Mouse (Mus musculus) gonadal fat pad, adult 2 months (tissue): ENCODE results near the gene Cyb5d1. TPM values are rescaled to one million over a fixed set of nuclear protein-coding genes. Genes with fewer than 3 reads are reported as not detected.

ENCODE experiments used
- DNase-seq: peaks from one replicate; pipeline ENCODE4 v3.0.0-alpha.2; 2012; ENCODE audit warnings: low read depth
- polyA plus RNA-seq: library from polyadenylated mRNA; depleted of rRNA; stranded (reverse); fragments of >200 nt; gene quantifications from 2 replicates; pipeline ENCODE4 v1.2.3, GENCODE M21; 2012

Cyb5d1 gene
- polyA plus RNA-seq, 1 experiment = 31.8 TPM

DNA sequence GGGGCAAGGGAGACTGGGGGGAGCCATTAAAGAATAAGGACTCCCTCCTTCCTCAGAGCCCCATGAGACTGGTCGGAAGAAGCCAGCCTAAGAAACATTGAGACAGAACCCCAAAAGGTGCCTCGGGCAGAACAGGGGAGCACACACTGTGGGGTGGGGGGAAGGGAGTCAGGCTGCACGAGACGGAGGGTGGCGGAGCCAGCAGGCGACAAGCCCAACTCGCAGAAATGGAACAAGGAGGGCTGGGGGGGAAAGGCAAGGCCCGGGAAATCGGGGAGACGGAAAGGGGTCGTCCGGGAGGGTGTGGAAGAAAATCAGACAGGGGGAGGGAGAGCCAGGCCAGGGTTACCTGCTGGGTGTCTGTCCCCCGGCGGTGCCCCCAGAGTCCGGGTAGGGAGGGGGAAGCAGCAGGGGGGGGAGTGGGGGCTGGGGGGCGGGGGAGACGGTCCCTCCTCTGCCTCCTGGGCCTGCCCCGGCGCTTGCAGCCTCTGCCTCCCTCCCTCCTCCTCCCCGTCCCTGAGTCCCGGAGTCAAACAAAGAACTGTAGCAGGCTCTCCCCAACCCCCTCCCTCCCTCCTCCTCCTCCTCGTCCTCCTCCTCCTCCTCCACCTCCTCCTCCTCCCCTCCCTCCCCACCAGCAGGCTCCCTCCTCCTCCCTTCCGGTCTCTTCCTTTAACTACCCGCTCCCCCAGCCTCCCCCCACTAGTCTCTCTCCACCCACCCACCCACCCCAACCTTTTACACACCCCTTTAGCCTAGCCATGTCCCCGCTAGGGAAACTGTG is 20.4 kb upstream of the Cyb5d1 start:
- no peak for DNase-seq

DNA sequence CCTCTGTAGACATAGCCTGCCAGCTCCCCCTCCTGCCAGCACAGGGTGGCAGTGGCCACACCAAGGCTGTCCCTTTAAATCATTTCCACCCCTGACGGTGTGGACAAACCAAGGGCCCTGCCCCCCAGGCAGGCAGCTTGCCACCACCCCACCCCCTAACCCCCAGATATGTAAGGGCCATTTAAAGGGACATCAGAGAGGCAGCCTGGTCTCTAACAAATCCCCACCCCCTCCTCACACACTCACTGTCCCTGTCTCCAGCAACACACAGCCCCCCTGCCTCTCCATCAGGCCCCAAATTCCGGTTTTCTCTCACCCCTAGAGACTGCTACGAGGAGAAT is 19.9 kb upstream of the Cyb5d1 start:
- DNase-seq = no peak

DNA sequence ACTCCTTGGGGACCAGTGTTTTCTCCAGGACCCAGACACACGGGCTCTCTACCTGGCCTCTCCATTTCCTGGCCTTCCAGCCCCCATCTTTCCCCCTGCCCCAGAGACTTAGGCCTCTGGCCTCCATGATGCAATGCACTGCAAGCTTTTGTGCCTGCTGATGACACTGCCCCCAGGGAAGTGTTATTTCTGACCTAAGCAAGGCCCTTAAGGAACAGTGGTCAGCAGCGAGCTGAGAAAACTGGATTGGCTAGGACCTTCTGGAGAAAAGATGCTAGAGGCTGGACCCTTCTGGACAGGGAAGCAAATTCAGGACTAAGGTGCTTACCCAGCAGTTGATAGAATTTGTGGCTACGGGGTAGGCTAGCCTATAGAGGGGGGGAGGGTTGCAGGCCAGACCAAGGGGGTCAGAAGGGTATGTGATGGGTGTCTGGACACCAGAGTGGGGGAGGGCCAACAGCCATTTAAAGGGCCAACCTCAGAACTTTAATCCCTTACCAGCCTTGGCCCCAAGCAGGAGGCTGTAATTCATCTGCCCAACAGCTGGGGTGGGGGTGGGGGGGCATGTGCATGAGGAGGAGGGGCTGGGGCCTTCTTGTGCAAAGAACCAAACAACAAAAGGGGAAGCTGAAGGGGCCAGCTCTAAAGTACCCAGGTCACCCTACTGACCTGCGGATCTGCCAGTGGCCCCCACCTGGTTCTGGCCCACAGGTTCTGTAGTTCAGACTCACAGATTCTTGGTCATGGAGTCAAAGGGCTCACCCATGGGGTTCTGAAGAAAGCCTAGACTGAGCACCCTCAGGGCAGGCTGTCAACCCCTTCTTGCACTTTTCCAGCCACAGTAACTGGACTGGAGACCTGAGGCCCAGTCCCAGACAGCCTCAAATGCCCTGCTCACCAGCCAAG is 19.2 kb upstream of the Cyb5d1 start:
- no peak for DNase-seq

DNA sequence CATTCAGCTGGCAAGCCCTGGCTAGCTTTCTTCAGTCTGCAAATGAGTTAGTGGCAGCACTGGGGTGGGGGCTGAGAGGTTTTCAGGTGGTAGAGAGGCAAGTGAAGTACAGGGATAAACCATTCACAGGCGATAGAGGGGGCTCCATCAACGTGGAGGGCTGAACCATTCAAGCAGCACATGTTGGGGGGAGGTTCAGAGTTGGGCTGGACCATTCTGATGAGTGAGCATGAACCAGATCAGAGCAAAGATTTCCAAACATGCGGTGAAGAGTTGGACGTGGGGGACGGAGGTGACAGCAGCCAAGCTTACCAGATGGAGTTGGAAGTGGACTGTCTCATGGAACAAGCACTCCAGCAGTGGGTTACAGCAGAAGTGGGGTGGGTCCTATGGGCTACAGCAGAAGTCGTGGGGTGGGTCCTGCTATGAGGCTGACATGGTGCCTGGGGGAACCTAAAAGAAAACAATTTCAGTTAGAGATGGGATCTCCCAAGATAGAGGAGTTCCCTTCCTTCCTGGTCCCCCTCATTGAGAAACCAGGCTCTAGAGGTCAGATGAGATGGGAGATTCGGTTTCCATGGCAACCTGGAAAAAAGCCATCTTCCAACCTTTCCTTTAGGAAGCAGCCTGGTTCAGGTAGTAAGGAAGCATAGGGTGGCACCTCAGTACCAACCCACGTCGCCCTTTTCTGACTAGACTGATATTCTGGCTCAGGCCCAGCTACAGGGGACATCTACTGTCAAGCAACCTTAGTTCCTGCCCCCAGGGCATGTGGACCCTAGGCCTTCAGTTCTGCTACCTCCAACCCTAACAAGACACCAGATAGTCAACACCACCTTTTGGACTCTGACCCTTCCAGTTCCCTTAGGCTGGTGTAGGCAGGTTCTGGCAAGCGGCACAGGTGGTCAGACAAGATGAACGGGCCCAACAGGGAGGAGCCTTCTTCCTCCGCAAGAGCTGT is 18.1 kb upstream of the Cyb5d1 start, which contains the start of gene Kdm6b:
Gene Kdm6b (minus strand): TSS at position 455 of the 961 bp plus-strand sequence.
- DNase-seq = no peak

DNA sequence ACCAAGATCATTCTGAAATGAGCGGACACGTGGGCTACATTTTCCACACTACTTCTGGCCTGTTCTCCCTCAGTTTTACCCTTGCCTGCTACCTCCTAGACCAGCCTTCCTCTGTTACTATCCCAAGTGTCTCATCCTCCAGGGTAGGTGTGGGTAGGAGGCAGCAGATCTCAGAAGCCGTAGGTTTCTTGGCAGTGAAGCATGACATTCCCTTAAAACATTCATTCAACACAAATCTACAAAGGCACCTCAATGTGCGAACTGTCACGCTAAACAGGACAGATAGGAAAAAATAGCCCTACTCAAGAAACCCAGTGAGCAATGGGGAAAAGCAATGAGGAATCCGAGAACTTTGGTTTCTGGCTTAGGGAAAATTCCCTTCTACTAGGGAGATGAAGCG is 17.1 kb upstream of the Cyb5d1 start:
- no peak for DNase-seq

DNA sequence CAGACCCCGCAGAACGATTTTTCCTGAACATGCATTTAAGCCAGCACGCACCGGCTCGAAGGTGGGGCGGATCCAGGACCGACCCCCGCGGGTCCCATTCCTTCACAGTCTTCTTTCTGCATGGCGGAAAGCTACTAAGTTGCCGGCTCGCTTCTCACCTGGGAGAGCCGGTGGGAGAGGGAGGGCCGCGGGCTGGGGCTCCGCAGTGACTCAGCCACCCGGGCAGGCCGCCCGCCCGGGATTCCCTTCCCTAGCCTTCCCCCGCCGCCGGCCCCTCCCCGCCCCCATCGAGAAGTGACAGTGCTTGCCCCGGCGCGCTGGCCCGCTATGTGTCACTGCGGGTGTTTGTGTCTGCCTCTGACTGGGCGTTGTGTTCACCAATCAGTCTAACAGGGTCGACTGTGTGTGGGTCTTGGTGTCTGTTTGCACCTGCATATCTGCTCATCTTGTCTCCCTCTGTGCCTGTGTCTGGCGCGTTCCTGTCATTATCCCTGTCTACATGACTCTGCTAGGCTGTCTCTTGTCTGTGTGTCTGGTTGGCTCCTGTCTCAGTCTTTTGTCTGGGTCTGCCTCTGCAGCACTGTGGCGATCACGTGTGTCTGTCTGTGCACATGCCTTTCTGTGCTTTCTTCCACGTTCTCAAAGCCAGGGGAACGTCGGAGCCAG is 16.2 kb upstream of the Cyb5d1 start:
- DNase-seq = no peak

DNA sequence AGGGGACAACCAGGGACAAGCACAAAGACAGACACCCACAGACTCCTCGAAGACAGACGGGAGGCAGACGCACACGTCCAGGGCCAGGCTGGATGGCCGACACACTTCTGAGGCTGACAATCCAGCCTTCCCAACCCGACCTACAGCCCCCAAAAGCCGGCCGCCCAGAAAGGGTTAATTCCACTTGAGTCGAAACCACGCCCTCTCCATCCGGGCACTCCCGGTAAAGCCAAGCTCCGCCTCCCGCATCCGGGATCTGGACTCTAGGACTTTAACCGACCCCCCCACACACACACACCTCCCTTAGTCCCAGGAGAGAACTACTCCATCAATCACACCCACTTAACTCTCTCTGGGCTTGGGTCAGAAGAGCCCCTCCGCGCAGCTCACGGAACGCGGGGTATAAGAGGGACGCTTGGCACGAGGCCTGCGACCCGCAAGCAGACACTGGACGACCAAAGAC is 15.7 kb upstream of the Cyb5d1 start:
- no peak for DNase-seq

DNA sequence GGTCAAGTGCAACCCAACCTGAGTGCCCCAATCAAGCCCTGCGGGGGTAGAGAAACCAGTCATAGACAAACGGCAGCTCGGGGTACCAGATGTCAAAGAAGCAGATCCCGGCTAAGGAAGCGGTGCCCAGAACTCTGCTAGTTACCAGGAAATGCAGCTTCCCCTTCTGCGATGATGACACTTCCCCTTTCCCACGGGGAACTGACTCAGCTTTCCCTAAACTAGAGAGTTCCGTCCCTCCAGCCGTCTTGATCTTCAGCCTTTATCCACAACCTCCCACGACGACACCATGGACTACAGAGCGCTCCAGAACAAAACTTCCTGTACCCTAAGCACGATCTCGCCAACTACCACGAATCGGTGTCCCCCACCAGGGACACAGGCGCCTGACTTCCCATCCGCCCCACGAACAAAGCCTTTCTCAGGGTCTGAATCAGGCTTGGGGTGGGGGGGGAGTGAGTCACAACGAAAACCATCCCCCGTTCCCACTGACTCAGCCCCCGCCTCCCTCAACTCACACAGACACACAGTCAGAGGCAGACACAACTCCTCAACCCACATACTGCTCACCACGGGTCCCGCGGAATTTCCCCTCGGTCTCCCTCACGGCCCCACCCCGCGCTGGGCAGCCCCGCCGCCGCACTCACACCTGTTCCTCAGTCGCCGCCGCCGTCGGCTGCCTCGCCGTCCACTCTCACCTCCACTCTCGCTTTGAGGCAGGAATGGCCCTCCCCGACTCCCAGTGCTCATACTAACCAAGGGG is 15.1 kb upstream of the Cyb5d1 start:
- DNase-seq = no peak

DNA sequence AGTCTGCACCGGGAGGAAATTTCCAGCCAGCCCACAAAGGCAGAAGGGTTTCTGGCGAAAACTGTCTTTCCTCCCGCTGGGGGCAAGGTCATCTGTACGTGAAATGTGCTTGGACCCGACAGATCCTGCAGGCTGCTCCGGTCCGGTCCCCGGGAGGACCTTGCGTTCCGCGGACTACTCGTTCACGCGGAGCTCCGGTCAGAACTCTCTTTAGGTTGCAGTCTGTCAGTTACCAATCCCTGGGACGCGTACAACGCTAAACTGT is 14.5 kb upstream of the Cyb5d1 start:
- DNase-seq = no peak

DNA sequence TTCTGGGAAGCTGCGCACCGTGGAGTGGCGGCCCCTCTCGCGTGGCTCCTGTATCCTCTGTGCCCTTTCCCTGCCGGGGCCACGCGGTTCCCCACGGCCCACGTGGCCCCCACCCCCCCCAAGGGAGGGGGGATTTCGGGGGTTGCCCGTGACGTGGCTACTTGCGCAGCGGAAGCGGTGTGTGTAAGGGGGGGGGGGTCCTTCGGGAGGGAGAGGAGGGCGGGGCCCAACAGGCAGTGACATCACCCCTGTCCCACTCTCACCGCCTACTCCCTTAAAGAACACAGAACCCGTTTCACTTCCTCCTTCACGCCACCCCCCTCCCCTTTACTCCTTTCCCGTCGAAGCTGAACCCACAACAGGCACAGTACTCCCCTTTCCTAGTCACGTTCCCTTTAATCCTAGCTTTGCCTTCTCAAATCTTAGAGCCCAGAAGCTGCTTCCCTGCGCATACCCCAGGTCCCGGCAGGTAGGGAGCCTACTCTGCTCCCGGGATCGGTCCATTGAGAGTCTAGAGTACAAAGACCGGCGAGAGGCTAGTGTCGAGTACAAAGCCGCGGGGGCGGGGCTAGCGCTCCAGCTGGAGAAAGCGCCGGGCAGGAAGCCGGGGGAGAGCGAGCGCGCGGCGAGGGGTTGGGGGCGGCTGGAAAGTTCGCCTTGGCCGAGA is 14.1 kb upstream of the Cyb5d1 start:
- DNase-seq = no peak

DNA sequence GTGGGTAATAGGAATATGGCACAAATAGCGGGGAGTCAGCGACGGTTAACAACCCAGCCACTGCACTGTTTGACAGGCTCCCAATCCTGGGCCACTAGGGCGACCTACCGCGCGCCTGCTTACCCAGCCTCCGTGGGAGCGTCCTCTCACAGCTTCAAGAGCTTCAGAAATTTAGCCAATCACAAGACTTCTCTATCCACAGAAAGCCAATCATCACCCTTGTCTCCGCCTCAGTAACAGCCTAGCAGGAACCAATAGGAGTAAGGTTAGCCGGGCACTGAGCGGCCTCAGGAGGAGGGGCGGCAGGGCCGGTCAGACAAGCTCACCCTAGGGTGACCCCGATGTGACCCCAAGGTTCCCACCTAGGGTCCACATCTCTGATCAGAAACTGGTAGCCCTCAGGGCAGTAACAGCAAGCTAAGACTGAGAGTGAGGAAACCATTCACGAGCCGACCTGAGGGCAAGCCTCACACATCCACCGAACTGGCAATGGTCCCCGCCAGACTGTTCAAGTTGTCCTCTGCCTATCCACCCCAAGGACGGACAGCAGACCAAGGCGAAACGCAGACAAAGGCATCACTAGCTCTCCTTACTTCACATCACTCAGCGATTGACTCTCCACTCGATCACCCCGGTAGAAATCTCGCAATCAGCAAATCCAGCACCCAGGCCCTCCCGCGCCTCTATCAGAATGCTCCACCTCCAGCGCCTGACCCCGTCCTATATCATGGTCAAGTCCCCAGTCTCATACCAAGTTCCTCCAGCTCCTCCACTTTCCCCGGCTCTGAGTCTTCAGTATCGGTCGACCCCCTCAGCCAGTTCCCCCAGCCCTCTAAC is 13.3 kb upstream of the Cyb5d1 start:
- DNase-seq = no peak

DNA sequence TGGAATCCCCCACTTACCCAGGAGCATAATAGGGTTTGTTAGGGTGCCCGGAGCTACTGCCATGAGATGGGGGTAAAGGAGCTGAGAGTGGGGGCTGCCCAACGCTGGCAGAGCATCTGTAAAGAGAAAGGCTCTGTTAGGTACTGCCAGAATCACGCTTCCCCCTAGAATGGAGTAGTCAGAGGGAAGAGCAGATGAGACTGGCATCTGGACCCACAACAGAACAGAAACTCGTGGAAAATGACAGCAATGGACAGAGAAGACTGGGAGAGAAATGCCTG is 12.2 kb upstream of the Cyb5d1 start:
- DNase-seq = no peak

DNA sequence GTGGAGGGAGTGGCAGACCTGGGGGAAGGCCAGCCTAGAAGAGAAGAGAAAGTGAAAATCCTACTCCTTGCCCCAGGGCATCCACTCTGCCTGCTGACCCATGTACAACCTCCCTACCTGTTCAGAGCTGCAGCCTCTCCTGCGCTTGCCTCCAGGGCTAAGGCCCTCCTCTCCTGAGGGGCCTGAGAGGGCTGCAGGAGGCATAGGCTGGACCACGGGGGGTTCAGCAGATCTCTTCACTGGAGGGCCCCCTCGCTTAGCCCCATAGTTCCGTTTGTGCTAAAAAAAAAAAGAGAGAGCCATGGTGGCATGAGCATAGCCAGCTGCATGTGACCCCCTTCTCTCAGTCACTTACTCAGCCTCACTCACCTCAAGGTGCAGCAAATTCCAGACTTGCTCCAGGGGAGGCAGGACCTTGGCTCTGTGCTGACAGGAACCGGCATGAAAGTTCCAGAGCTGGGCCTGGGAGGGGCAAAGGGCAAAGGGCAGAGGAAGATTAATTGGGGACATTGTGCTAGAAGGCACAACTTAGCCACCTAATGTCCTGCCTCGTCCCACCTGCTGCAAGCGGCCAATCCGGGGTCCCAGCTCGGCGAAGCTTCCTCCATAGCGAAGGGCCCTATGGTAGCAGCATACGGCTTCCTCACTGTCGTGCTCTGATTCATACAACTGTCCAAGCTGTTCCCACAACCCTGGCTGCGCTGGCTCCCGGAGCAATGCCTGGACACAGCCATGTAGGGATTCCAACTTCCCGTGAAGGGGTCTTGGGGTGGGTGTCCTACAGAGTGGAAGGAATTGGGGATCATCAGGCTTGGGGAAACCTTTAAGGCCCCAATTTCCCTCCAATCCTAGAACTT is 11.7 kb upstream of the Cyb5d1 start:
- DNase-seq = no peak

DNA sequence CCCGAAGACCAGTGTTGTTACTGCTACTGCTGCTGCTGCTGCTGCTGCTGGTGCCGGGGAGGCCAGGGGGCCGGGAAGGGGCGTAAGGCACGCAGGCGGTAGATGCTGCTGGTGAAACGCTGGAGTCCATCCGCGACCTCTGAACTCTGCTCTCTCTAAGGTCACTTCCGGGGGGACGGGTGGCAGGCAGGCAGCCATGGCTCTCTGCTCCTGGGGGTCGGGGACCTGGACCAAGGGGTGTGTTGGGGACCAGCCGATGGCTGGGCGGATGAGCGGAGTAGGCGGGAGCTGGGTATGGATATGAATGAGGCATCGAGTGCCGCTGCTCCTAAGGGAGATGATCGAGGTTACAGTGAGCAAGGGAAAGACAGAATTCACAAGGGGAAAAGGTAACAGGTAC is 10.9 kb upstream of the Cyb5d1 start:
- no peak for DNase-seq

DNA sequence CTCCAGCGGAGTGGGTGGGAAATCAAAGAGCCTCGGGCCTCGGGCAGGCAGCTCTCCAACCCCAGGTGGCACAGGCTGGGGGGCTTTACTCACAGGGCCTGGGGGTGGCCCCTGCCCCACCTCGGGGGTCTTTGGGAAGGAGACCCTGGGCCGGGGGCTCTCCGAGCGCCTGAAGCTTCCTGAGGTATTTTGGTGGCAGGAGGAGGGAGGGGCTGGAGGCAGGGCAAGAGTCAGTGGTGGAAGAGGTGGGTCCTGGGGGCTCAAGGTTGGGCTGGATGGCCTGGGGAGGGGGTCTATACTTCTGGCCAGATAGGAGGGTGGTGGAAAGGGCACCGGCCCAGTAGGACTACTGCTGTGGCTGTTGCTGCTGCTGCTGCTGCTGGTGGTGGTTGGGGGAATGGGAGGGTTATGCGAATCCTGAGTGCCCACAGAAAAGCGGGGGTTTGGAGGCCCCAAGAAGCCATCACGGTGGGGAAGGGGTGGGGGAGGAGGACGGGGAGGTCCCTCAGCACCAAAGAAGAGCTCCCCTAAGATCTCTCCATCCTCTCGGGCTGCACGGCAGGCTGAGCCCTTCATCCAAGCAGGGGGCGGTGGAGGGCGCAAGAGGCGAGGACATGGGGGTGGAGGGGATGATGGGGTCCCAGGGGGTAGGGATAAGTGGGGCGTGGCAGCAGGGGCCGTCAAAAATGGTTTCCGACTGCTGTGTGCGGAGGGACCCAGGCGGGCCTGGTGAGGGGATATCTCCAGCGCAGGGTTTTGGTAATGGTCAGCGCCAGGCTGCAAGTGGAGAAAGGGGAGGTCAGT is 10.2 kb upstream of the Cyb5d1 start:
- DNase-seq = no peak

DNA sequence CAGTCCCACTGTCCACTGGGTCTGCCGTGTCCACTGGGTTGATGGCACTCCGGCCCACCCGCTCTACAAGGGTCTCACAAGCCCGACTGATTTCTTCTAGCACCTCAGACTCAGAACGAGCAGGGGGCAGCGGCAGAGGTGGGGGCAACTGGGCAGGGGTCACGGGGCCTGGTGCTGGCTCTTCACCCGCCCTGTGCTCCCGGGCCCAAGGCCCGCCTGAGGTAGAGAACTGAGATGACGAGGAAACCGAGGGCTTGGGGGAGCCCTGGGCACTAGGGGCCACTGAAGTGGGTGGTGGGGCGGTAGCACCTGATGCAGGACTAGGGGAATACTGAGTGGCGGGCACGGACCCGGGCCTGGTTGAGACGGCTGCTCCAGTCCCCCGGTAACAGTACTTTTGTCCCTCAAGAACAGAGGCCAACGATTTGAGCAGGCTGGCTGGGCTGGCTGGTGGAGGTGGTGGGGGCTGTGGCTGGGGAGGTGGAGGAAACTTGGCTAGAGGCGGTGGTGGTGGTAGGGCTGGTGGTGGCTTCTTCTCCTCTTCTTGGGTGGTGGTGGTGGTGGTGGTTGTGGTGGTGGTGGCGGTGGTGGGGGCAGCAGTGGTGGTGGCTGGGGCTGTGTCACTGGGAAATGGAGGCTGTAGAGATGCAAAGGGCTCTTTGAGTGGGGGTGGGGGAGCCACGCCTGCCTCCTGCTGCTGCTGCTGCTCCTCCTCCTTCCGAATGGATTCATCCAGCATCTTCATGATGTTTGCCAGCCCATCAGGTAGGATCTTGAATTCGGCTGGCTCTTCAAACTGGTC is 9.4 kb upstream of the Cyb5d1 start:
- DNase-seq = no peak
